Mouse (Mus musculus) midbrain, embryonic 11.5 days (tissue): Measurements from ENCODE around the gene Vamp4. TPM values are rescaled to one million over a fixed set of nuclear protein-coding genes. Genes with fewer than 3 reads are reported as not detected.

Experiments
- ATAC-seq: fragments of 200-750 bp; cut with Nextera tagmentation; 2 replicates; pipeline ENCODE4 v1.8.0; 2017; ENCODE audit warnings: moderate TSS enrichment, moderate library complexity; ENCODE audit not compliant: low FRiP score
- DNase-seq: peaks from one replicate; pipeline ENCODE4 v3.0.0; 2015; ENCODE audit warnings: low spot score; ENCODE audit errors: missing footprints
- H3K27ac ChIP-seq: fragments of 300-500 bp; sonication (generic); 2 replicates; pipeline ENCODE4 v1.5.1; 2014; ENCODE audit warnings: low read depth, low read length
- H3K27me3 ChIP-seq: fragments of 300-500 bp; sonication (generic); 2 replicates; pipeline ENCODE4 v1.6.1; 2014; ENCODE audit warnings: mild to moderate bottlenecking, low read length, moderate library complexity, mixed read lengths; ENCODE audit not compliant: control insufficient read depth, insufficient read depth
- H3K36me3 ChIP-seq: fragments of 300-500 bp; sonication (generic); 2 replicates; pipeline ENCODE4 v1.6.1; 2014; ENCODE audit warnings: mild to moderate bottlenecking, low read length, moderate library complexity, mixed read lengths; ENCODE audit not compliant: control insufficient read depth, insufficient read depth
- H3K4me1 ChIP-seq: fragments of 300-500 bp; sonication (generic); 2 replicates; pipeline ENCODE4 v1.6.1; 2014; ENCODE audit warnings: low read length; ENCODE audit not compliant: control insufficient read depth, insufficient read depth
- H3K4me2 ChIP-seq: fragments of 300-500 bp; sonication (generic); 2 replicates; pipeline ENCODE4 v1.6.1; 2014; ENCODE audit warnings: mild to moderate bottlenecking, moderate library complexity
- H3K4me3 ChIP-seq: fragments of 300-500 bp; sonication (generic); 2 replicates; pipeline ENCODE4 v1.5.1; 2014; ENCODE audit warnings: low read depth, low read length
- H3K9ac ChIP-seq: fragments of 300-500 bp; sonication (generic); 2 replicates; pipeline ENCODE4 v1.6.1; 2014; ENCODE audit warnings: low read length
- H3K9me3 ChIP-seq: fragments of 300-500 bp; sonication (generic); 2 replicates; pipeline ENCODE4 v1.6.1; 2016; ENCODE audit warnings: low read length; ENCODE audit not compliant: control insufficient read depth
- WGBS: fragments of 180-500 bp; shearing (Covaris S2); extraction: QIAGEN DNeasy Blood & Tissue Kit; methylation state at CpG from one replicate; pipeline ENCODE4 v1.1.7; 2014; 5-methylcytosine and 5-hydroxymethylcytosine counted together
- polyA plus RNA-seq: library from polyadenylated mRNA; unstranded; fragments of >200 nt; fragmentation: Nextera tagmentation; extraction: Ambion mirVana; gene quantifications from 2 replicates; pipeline ENCODE4 v1.2.1, GENCODE M21; 2014

Vamp4 gene
- 64.4 and 68.2 TPM in 2 replicates for polyA plus RNA-seq

DNA sequence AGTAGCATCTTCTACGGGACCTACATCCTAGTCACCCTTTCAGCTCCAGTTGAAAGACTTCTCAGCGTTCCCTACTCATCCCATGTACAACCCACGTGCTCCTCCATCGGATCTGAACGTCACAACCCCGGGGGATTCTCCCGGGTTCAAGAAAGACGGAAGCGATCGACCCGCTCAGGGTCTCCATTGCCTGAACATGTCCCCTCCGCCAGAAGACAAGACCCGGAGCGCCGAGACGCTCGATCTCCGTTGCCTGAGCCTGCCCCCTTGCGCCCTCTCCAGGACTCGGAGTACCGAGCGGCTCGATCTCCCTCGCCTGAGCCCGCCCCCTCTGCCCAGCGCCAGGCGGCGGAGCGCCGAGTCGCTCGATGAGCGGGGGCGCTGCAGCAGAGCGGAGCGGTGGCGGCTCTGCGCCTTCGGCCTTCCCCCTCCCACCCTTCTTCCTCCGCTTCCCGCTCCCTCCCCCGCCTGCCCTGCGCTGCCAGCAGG is at the start of gene Vamp4:
Gene Vamp4, plus strand, starts transcription at position 256 of the 489 bp plus-strand sequence.
- under 1% methylated on average over 41 of the region's 43 CpGs for WGBS
- peak; percentile 98 for ATAC-seq
- H3K27me3 ChIP-seq = no peaks in the 10 kb centered on the region

DNA sequence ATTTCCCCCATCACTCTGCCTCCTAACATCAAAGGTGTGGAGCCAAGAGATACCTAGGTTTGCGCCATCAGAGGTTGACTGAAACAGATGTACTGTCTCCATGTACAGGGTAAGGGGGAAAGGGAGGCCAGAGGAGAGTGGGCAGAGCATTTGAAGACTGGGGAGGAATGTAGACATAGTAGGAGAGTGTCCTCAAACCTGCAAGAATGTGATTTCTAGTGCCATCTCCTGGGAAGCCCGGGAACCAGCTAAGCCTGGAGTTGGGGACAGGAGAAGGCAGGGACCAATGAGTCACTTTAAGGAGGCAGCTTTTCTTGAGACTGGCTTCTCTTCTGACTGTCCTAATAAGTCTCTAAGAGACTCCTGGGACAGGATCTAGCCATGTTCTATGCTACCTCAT is 40.7 kb upstream of the Vamp4 start:
- H3K9ac ChIP-seq = no peak overlapping the region
- H3K4me2 ChIP-seq = no peak overlapping the region
- no peak overlapping the region for H3K4me3 ChIP-seq
- no peaks in the 10 kb centered on the region for H3K4me1 ChIP-seq
- H3K27me3 ChIP-seq = no peaks in the 10 kb centered on the region
- ATAC-seq (no peak), DNase-seq (no peak)
- H3K27ac ChIP-seq = no peak overlapping the region
- peaks cover 2% of the 10 kb centered on the region; the same call in 1 of the 2 replicates for H3K9me3 ChIP-seq
- WGBS = 68% methylated on average over 2 of the region's 2 CpGs
- peaks cover 14% of the 10 kb centered on the region for H3K36me3 ChIP-seq

More for the DNA sequence above, at the start of gene Vamp4:
- H3K9ac ChIP-seq = peak within 1 kb of the TSS; percentile 85
- peak; percentile 99 for DNase-seq
- H3K4me3 ChIP-seq = peak within 1 kb of the TSS; percentile 88
- H3K9me3 ChIP-seq = no peaks in the 10 kb centered on the region; the same call in 1 of the 2 replicates
- peak within 1 kb of the TSS; percentile 79 for H3K27ac ChIP-seq
- H3K36me3 ChIP-seq = peaks cover 9% of the 10 kb centered on the region; the same call in 1 of the 2 replicates
- H3K4me1 ChIP-seq = peaks cover 5% of the 10 kb centered on the region; the same call in 1 of the 2 replicates
- H3K4me2 ChIP-seq = peak within 1 kb of the TSS; percentile 66

DNA sequence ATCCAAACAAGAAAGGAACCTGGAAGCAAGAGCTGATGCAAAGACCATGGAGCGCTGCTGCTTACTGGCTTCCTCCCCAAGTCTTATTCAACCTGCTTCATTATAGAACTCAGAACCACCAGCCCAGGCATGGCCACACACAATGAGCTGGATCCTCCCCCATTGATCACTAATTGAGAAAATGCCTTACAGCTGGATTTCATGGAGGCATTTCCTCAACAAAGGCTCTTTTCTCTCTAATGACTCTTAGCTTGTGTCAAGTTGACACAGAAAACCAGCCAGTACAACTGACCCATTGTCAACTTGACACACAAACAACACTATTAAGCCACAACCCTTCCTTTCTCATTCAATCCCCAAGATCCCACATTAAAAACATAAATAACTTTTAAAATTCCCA is 39.6 kb upstream of the Vamp4 start:
- H3K4me2 ChIP-seq = no peak overlapping the region
- H3K36me3 ChIP-seq = peaks cover 20% of the 10 kb centered on the region
- peaks cover 2% of the 10 kb centered on the region; the same call in 1 of the 2 replicates for H3K9me3 ChIP-seq
- H3K27ac ChIP-seq = no peak overlapping the region
- WGBS = 68% methylated on average over 1 of the region's 1 CpGs
- no peak overlapping the region for H3K9ac ChIP-seq
- no peak overlapping the region for H3K4me3 ChIP-seq
- H3K27me3 ChIP-seq = no peaks in the 10 kb centered on the region
- no peaks in the 10 kb centered on the region for H3K4me1 ChIP-seq
- no peak for ATAC-seq
- DNase-seq = no peak

DNA sequence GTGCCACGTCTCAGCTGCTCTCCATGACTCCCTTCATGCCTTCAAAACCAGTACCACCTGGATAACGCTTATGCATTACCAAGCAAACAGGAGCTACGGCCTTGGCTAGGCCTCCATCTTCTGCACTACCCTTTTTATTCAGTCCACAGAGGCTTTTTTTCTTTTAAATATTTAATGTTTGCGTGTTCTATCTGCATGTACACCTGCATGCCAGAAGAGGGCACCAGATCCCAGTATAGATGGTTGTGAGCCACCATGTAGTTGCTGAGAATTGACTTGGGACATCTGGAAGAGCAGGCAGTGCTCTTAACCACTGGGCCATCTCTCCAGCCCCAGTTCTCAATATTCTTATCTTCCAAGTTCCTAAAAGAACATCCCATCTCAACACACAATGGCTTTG is 38.7 kb upstream of the Vamp4 start:
- H3K4me1 ChIP-seq = no peaks in the 10 kb centered on the region
- H3K27ac ChIP-seq = no peak overlapping the region
- no peak overlapping the region for H3K4me3 ChIP-seq
- WGBS = 68% methylated on average over 4 of the region's 4 CpGs
- no peak overlapping the region for H3K4me2 ChIP-seq
- peaks cover 25% of the 10 kb centered on the region for H3K36me3 ChIP-seq
- DNase-seq (no peak), ATAC-seq (0 out of 2 replicates have a peak, but pooled peaks have one; percentile 35)
- no peaks in the 10 kb centered on the region for H3K27me3 ChIP-seq
- H3K9ac ChIP-seq = no peak overlapping the region
- H3K9me3 ChIP-seq = peaks cover 2% of the 10 kb centered on the region; the same call in 1 of the 2 replicates

DNA sequence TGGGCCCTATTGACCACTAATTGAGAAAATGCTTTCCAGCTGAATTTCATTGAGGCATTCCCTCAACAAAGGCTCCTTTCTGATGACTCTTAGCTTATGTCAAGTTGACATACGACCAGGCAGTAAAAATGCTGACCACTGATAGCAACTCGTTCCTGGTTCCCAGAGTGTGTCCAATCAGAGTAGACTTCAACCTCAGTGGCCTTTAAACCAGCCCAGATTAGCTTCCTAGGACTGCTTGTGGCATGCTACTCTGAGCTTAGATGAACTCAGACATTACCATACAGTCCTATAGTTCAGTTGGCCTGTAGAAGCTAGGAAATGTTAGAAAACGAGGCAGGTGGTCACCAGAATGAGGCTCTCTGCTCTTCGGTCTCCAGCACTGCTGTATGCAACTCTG is 38.0 kb upstream of the Vamp4 start:
- 90% methylated on average over 4 of the region's 4 CpGs for WGBS
- H3K36me3 ChIP-seq = peaks cover 29% of the 10 kb centered on the region
- H3K4me2 ChIP-seq = no peak overlapping the region
- no peak overlapping the region for H3K4me3 ChIP-seq
- DNase-seq (no peak), ATAC-seq (no peak)
- H3K9me3 ChIP-seq = peaks cover 2% of the 10 kb centered on the region; the same call in 1 of the 2 replicates
- H3K27ac ChIP-seq = no peak overlapping the region
- no peaks in the 10 kb centered on the region for H3K27me3 ChIP-seq
- H3K9ac ChIP-seq = no peak overlapping the region
- no peaks in the 10 kb centered on the region for H3K4me1 ChIP-seq

- Histone ChIP-seq H3K36me3 (peaks cover 31% of the 10 kb centered on the region), H3K9ac (no peak overlapping the region), H3K9me3 (no peaks in the 10 kb centered on the region), H3K27ac (no peak overlapping the region), H3K27me3 (no peaks in the 10 kb centered on the region), H3K4me1 (no peaks in the 10 kb centered on the region), H3K4me2 (no peak overlapping the region), H3K4me3 (no peak overlapping the region)
- ATAC-seq (no peak), DNase-seq (no peak)
- 94% methylated on average over 14 of the region's 14 CpGs for WGBS
Measured at GRCm38 (mm10) chr1:162533766-162534560, 36.4 kb upstream of the Vamp4 start.

DNA sequence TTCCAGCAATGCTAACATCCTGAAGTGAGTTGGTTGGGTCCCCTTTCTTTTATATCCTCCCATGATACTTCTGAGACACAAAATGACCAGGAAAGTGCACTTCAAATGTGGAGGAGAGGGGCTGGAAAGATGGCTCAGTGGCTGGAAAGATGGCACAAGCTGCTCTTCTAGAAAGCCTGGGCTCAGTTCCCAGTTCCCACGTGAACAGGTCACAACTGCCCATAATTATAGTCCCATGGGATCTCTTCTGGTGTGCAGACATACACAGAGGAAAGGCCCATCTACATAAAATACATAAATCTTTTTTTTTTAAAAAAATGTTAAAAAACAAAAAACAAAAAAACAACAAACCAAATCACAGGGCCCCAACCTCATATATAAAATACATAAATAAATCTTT is 27.1 kb upstream of the Vamp4 start:
- DNase-seq = no peak
- Histone ChIP-seq H3K27ac (no peak overlapping the region), H3K4me1 (peaks cover 9% of the 10 kb centered on the region), H3K27me3 (no peaks in the 10 kb centered on the region), H3K9ac (no peak overlapping the region), H3K4me3 (no peak overlapping the region), H3K9me3 (no peaks in the 10 kb centered on the region), H3K4me2 (no peak overlapping the region), H3K36me3 (peaks cover 27% of the 10 kb centered on the region)
- 76% methylated on average over 1 of the region's 1 CpGs for WGBS
- ATAC-seq = no peak

GRCm38 (mm10) chr1:162547607-162548006 is 22.7 kb upstream of the Vamp4 start:
- DNase-seq (peak; percentile 84), ATAC-seq (no peak)
- Histone ChIP-seq H3K27me3 (no peaks in the 10 kb centered on the region), H3K27ac (no peak overlapping the region), H3K9ac (peak overlapping the region; percentile 75), H3K9me3 (no peaks in the 10 kb centered on the region), H3K36me3 (peaks cover 20% of the 10 kb centered on the region), H3K4me2 (peak overlapping the region; percentile 76), H3K4me3 (peak overlapping the region; percentile 64), H3K4me1 (peaks cover 9% of the 10 kb centered on the region)
- 21% methylated on average over 10 of the region's 10 CpGs for WGBS
